Mouse (Mus musculus) thymus, adult 18-20 months (tissue): ENCODE measurements at regions not wholly inside any gene's neighbourhood (a gene's known extent, or its start where the extent isn't known, plus 50 kb on each side); places are given as distances from the start of the nearest gene placed in this dataset.
A peak's percentile ranks its signal among the peaks of the same experiment; 100 is the strongest.

Experiments used
- DNase-seq, 2 experiments: peaks; one replicate each; pipeline ENCODE4 v3.0.0; 2022; ENCODE audit warnings: mixed read lengths in 2 of 2

- DNase-seq = no peak
These were observed 863.5 kb upstream of the Lrrc6 start for GRCm38 (mm10) chr15:67364099-67364756.

DNA sequence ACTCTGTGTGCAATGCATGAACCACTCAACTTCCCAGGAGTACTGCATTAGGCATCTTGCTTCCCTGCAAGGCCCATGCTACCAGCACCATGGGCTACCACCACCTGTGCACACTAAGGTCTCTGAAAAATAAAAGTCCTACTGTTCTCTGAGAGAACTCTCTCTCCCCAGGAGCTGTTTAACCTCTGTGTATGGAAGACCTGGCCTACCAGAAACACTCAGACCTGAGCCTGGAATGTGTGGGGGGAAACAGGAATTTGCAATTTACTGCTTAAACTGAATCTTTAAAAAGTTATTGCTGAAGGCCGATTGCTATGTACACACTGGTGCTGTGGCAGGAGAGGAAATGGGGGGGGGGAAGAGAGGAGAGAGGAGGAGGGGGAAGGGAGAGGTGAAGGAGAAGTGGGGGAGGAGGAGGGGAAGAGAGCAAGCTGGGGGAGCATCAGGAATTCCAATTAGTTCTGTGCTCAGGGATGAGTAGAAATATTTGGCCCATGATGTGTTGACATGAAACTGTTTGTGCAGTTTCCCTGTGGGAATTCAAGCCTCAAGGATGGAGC, 860.4 kb upstream of the Lrrc6 start:
- DNase-seq = no peak

GRCm38 (mm10) chr15:67357867-67358266, 857.2 kb upstream of the Lrrc6 start:
- no peak for DNase-seq

- DNase-seq = no peak
These were observed 854.6 kb upstream of the Lrrc6 start for GRCm38 (mm10) chr15:67355334-67355733.

GRCm38 (mm10) chr15:67354598-67355159, 854.0 kb upstream of the Lrrc6 start:
- no peak for DNase-seq

DNA sequence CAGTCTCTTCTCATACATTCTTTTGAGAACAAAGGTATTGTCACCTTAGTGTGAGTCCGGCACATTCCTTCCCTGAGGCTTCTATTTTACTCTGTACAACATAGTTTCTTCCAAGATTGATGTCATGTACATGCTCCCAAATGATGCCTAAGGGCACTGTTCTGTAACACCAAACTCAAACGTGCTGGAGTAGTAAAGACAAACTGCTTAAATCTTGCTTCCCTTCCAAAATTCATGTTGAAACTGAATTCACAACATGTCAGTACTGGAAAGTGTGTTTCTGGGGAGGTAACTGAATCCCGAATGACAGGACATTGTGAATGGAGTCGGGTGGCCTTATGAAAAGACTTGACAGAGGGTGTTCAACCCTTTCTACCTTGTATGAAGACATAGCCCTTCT, 848.8 kb upstream of the Lrrc6 start:
- no peak for DNase-seq

GRCm38 (mm10) chr15:67345179-67346148, 844.8 kb upstream of the Lrrc6 start:
- no peak for DNase-seq

GRCm38 (mm10) chr15:67342050-67342449, 841.3 kb upstream of the Lrrc6 start:
- DNase-seq = no peak

- no peak for DNase-seq
These were observed 836.3 kb upstream of the Lrrc6 start for GRCm38 (mm10) chr15:67337040-67337395.

- no peak for DNase-seq
These were observed 835.8 kb upstream of the Lrrc6 start for GRCm38 (mm10) chr15:67336294-67337039.

GRCm38 (mm10) chr15:67332521-67332920, 831.8 kb upstream of the Lrrc6 start:
- no peak for DNase-seq

DNA sequence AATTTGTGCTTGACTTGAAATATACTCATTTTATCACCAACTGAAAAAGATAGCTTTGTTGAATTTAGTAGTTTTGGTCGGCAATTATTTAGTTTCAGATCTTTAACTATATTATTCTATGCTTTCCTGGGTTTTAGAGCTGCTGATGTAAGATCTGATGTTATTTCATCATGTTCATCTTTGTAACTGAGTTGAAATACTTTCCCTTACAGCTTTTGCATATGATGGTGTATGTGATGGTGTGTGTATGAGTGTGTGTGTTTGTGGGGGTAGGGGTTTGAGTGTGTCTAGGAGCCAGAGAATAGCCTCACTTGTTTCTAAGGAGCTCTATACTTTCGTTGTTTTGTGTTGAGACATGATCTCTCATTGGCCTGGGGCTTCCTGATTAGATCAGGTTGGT, 819.6 kb upstream of the Lrrc6 start:
- DNase-seq = no peak

DNA sequence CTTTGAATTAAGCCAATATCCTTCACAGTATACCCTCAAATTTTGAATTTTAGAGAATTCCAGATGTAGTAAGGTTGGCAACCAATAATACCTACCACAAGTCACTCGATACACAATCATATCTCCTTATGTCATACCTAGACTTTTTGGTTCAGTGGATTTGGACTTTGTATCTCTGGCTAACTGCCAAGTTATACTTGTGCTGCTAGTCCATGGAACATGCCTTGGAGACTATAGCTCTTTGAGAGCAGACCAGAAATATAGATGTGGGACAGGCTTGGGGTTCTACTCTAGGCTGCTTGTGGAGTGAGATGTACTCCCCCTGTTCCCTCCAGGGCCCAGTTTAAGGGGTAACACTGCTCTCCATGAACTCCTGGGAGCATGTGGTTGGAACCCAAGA, 814.5 kb upstream of the Lrrc6 start:
- no peak for DNase-seq

- DNase-seq = no peak
These were observed 812.9 kb upstream of the Lrrc6 start for GRCm38 (mm10) chr15:67313648-67314047.

DNA sequence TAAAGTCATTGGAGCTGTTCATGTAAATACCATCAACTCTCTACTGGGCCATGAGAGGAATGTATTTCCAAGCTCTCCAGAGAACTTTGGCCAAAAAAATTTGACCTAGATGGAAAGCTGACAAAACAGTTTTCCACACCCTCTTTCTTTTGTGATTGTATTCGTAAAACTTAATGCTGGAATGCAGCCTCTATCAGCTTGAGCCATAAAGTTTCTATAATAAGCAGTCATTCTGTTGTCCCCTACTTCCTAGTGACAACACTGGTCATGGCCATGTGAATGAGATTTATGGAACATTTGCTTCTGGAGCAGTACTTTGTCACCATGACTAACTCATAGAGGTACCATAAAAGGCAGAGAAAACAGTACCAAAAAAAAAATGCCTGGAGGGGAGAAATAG, 805.0 kb upstream of the Lrrc6 start:
- DNase-seq = no peak

- DNase-seq = no peak
These were observed 803.1 kb upstream of the Lrrc6 start for GRCm38 (mm10) chr15:67303804-67304203.

DNA sequence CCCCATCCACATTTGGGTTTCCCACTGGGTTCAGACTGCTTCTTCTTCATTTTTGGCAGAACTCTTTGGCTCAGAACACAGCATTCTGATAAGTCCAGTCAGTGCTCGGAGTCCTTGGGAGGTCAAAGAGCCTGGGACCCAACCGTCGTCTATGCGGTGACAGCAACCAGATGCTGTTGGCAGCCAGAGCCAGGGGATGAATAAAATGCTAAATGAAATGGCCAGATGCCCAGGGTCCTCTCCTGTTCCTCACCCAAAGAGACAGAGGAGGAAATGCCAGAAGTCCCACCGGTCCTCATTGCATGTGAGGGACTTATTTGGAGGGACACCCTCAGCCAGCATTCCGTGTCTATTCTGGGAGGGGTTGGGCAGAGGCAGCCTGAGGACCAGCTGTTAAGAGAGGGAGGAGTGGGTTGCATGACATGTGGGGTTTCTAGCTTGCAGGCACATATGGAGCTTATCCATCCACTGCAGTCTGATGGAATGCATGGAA, 801.2 kb upstream of the Lrrc6 start:
- no peak for DNase-seq

GRCm38 (mm10) chr15:67301024-67301423, 800.3 kb upstream of the Lrrc6 start:
- DNase-seq = no peak

GRCm38 (mm10) chr15:67294797-67295196, 794.1 kb upstream of the Lrrc6 start:
- no peak for DNase-seq

- peak; percentile 51 to 81 for DNase-seq
These were observed 789.0 kb upstream of the Lrrc6 start for GRCm38 (mm10) chr15:67289749-67290148.

DNA sequence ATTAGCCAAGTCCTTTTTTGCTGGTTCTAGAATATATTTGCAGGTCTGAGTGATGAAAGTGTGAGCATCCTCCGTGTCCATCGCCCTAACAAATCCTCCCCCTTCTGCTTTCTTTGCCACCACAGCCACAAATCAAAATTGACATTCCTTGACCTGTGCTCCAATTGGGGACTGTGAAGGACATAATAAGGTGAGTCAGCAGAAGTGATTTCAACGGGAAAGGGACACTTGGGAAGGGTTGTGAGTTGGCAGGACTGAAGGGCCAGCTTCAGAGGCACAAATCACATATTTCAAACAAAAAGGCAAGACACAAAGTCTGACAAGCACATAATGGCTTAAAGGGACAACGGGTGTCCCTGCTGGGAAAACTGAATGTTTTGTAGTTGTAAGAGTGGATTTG, 784.2 kb upstream of the Lrrc6 start:
- no peak for DNase-seq

- DNase-seq = no peak
These were observed 782.7 kb upstream of the Lrrc6 start for GRCm38 (mm10) chr15:67283275-67283972.
